Mouse (Mus musculus): ENCODE measurements around the gene Cd302. TPM values are rescaled to one million over a fixed set of nuclear protein-coding genes. Genes with fewer than 3 reads are reported as not detected.

Cd302 gene
- polyA plus RNA-seq (2015; fragmentation: Nextera tagmentation; extraction: Ambion mirVana) = 10.4 and 13.4 TPM in 2 replicates

DNA sequence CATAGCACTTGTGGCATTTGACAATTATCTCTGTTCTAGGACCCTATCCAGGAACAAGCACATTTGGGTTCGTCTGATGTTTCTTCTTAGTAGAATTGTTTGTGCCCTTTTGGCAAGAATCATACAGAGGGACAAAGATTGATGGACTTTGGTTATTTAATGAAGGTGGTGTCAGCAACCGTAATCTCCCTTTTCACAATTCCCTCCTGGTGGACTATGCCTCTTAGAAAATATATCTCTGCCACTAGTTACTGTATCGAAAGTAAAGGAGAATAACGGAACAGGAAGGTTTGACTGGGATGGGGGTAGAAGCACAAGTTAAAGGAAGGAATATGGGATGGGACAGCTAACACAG, at the start of gene Cd302:
Cd302 (minus strand) TSS at position 22 of the 355 bp plus-strand sequence.
- no peak for DNase-seq (ENCODE audit: low spot score)

DNA sequence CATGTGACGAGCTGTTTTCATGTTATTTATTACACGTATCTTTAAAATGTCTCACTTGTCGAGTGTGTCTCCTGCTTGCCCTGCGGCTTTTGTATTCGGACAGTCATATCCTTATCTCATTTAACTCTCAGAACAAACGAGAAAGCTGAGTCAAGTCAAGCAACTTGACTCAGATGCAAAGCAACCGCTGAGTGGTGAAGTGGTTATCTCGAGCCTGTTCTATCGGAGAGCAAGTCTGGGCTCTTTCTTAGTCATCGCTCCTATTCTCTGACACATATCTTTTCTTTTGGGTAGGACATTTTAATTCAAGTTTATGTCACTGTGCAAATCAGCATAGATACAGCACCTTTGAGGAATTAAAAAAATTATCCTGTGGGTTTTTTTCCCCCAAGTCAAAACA, 44.4 kb upstream of the Cd302 start:
- no peak for DNase-seq (ENCODE audit: low spot score)

DNA sequence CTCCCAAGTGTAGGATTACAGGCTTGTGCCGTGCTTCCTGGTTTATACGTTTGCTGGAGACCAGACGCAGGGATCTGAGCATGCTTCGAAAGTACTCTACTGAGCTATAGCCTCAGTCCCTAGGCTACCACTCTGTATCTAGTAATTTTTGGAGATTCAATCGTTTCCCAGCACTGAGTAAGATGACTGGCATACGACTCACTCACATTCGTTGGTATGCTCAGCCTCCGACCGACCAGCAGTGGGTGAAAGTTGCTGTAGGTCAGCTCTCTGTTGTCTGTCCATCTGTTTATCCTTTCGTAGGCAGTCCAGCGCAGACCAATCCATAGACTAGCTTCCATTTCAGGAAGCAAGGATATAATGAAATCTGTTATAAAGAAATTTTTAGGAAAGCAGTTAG, 43.3 kb upstream of the Cd302 start:
- no peak for DNase-seq (ENCODE audit: low spot score)

DNA sequence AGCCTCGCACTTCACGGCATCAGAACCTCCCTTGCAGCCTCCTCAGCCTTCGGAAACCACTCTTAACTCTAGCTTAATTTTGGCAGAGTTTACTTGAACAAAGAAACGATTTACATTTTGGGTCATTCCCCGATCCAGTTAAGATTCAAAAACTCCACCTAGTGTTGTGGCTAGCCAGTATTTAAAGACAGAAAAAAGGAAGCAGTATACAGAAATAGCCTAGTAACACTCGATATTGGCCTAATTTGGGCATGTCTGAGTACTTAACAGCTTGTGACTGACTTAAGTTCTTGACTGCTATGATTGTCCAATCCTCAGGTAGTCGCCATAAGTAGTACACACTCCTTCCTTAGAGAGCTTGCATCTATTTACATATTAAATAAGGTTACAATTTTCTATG, 42.7 kb upstream of the Cd302 start:
- DNase-seq (ENCODE audit: low spot score) = no peak

DNA sequence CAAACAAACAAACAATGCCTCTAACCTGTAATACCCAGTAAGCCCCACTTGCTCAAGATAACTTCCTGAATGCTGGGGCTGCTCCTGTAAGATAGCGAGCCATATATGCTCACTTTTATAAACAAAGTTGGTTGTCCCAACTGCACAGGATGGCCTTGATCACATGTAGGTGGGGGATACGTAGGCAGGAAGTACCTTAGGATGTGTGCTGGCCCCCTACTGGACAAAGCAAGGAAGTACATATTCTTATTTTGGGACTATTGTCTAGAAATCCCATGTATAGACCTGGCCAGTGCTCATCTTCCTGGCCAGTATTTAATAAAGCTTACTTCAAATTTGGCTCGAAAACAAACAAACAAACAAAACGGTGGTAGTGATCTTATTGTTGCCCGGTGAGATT, 39.1 kb upstream of the Cd302 start:
- DNase-seq (ENCODE audit: low spot score) = peak; percentile 68

DNA sequence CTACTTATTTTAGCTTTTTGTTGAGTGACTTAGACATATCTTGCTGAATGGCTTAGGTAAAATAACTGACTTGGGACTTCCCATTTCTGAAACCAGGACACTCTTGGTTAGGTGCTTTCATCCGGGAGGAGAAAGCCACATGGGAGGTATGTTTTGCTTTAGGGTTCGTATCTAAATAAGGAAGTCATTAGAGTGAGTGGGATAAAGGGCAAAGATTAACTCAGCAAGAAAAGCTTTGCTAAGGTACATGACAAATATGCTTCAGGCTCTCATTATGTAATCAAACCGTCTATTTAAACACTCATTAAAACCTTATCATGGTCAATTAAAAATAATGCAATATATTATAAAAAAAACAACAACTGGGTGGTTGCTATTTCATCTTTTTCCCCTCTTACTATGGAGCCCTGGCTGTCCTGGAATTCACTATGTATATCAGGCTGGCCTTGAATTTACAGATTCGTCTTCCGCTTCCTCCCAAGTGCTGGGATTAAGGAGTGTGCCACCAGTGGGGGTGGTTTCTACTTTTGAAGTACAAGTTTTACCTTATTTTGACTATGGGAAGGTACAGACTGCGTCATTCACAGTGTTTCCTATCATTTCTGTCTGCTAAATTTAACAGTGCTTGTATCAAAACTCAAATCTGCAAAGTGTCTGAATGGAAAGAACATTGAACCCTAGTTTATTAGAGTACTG, 37.9 kb upstream of the Cd302 start:
- no peak for DNase-seq (ENCODE audit: low spot score)

DNA sequence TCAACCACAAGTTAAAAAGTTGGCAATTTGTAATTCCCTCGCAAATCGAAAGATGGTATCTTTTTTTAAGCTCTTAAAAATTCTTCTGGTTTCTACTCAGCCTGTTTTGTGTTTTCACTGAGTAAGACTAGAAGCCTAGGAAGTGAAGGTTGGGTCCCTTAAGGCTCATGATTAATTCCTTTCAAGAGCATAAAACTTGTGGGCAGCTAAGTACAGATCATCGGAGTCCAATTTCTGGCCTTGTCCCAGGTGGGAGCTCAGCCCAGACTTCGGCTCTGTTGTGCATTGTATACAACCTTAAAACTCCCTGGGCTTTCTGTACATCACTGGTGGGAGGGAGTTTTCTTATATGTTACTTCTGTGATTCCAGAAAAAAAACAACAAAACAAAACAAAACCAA, 19.5 kb upstream of the Cd302 start:
- no peak for DNase-seq (ENCODE audit: low spot score)

DNA sequence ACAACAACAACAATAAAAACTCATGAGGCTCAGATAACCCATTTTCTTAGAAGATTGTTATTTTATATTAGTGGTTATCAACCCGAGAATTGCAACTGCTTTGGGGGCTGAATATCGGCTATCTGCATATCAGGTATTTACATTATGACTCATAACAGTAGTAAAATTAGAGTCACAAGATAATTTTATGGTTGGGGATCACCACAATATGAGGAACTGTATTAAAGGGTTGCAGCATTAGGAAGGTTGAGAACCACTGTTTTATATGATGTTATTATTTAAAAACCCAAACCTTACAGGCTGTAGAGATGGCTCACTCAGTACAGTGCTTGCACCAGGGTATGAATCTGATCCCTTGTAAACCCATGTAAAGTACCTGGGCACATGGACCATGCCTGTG, 15.0 kb upstream of the Cd302 start:
- no peak for DNase-seq (ENCODE audit: low spot score)

DNA sequence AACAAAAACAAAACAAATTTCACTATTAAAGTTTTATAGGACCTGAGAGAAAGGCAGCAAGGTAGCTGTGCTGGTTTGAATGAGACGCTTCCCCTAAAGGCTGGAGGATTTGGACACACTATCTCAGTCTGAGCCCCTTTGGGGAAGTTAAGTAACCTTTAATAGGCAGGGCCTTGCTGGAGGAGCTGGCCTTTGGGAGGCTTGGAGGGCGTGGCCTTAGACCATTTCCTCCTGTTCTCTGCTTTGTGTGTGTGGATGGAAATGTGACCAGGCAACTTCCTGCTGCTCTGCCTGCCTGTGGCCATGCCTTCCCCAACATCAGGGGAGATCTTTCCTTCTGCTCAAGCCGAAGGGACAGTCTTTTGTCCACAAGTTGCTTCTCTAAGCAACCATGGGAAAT, 14.0 kb upstream of the Cd302 start:
- no peak for DNase-seq (ENCODE audit: low spot score)

DNA sequence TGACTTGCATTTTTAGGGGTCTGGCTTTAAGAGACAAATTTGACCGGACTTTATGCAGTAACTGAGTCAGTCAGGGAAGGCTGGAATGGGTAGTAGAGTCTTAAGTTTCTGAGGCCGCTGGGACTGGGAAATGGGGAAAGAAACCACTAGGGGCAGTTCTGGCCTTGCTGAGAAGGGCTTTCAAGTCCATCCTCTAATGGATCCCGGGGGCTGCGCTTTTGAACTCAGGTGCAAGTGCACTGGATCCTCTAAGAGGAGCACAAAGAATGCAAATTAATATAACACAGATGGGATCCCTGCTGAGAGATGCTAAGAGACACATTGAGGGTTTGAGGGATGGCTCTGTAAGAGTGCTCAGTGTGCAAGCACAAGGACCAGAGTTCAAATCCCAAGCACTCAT, 7.1 kb upstream of the Cd302 start:
- DNase-seq (ENCODE audit: low spot score) = no peak

DNA sequence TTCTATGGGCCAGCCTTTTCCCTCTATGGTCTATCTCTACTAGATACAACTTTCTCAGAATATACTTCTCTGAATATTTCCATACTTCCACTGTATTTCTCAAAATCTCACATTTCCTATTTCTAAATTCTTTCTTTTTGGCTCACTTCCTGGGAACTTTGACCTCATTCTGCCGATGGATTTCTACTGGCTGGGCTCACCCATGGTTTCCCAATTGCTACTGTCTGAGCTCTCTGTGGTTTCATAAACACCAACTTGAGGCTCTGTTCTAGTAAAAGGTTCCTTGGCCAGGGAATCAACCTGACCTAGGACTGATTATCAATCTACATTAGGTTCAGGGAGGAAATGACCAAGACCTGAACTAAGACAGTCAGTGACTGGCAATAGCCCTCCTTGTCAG, 5.2 kb upstream of the Cd302 start:
- DNase-seq (ENCODE audit: low spot score) = no peak

DNA sequence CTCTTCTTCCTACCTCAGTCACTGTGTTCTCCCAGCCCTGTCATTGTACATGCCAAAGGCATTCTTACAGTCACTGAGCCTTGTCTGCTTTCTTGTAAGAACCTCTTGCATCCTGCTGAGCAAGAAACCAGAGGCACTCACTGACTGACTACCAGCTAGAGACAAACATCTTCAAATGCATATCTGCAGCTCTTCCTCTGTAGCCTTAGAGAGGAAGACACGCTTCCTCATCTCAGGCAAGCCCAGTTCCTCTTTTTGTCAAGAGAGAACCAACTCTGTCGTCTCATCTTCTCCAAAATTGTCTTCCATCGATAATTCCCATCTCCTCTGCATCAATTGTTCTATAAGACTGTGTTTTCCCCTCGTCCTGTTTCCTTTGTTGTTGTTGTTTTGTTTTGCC, 4.3 kb upstream of the Cd302 start:
- no peak for DNase-seq (ENCODE audit: low spot score)

DNA sequence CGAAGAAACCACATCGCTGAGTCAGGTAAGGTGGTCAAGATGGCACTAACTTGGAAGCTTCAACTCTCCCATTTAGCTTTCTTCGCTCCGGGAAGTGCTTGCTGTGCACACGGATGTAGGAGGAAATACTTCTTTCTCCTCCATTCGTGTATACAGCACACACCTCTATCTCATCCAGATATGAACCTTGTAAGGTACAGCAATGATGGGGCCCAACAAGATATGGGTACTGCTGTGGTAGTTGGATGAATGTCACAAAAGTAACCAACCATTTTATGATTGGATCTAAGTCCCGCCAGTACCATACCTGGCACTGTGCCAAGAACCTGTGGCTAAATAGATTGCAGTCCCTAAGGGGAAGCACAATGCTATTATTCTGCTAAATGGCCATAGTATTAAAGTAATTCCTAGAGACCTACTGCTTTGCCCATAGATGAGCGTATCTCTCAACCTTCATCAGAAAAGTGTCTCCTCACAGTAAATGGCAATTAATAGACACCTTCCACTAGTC, 874 bp upstream of the Cd302 start:
- DNase-seq (ENCODE audit: low spot score) = no peak

DNA sequence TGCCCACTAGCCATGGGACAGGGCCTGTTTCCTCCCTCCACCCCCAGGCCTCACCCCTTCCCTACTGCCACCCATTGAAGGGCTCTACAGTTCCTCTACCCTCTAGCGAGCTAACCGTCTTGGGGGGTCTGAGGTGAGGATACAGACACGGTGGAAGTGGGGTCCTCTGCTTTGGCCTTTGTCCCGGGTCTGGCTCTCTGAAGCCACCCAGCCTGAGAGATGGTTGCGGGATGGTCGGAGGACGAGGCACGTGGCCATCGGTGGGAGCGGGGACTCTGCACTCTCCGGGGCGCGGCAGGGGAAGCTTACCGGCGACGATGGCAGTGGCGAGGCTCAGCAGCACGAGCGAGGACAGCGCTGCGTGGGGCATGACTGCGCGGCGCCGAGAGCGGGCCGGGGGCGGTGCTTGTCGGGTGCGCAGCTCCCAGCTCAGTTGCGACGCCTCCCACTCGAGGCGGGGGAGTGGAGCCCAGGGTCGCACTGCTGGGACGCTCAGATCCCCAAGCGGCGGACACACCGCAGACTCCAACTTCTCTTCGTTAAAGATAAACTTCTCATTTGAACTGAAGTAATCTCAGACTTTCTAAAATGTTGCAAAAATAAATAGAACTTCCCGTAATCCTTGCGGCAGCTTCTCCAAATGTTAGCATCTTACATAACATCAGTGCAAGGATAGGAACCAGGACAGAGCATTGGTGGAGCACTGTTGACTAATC, 379 bp downstream of the Cd302 start:
- peak; percentile 32 for DNase-seq (ENCODE audit: low spot score)

DNA sequence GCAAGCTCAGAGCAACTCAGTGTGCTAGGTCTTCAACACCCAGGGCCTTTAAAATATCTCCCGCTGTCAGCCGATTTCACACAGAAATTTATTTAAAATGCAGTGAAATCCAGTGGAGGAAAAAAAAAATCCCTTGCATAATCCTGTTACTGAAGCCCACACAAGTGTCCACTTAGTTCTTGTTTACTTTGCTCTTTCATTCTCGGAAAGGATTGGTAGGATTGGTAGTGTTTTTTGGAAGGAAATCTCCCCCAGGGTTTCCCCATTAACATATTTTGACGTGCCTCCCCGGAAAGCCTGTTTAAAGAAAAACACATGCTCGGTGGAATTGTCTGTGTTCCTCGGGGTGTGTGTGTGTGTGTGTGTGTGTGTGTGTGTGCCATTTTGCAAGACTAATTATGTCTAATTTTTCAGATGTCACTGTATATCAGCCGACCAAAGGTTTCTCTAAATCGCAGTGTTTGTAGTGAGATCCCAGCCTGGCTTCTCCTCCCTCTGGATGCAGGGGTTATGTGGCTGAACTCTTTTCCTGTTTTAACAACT, 1.0 kb downstream of the Cd302 start:
- DNase-seq (ENCODE audit: low spot score) = no peak

DNA sequence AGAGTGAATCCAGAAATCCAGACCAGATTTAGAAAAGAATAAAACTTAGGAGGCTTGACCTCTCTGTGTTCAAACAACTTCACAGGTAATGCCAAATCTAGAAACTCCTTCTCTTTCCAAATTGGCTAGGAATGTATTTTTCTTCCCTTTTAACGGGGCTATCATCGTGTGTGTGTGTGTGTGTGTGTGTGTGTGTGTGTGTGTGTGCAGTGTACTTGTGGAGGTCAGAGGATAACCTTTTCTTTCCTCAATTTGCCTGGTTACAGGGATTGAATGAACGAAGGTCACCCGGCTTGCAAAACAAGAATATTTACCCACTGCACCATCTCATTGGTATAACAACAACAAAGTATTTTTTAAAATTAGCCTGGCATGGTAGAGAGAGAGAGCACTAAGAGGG, 1.7 kb downstream of the Cd302 start:
- no peak for DNase-seq (ENCODE audit: low spot score)

DNA sequence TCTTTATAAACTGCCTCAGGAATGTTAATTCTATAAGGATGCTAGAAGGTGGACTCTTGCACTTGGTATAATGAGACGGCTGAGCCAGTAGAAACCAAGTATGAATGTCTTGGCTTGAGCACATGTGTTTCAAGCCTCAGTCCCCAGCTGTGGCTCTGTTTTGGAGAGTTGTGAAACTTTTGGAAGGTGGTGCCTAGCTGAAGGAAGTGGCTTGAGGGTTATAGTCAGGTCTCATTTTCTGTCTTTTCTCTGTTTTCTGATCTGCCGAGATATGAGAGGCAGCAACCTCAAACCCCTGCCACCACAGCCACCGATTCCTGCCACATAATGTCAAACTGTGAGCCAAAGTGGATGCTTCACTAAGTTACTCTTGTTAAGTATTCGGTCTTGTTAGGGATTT, 5.7 kb downstream of the Cd302 start:
- peak; percentile 28 for DNase-seq (ENCODE audit: low spot score)

DNA sequence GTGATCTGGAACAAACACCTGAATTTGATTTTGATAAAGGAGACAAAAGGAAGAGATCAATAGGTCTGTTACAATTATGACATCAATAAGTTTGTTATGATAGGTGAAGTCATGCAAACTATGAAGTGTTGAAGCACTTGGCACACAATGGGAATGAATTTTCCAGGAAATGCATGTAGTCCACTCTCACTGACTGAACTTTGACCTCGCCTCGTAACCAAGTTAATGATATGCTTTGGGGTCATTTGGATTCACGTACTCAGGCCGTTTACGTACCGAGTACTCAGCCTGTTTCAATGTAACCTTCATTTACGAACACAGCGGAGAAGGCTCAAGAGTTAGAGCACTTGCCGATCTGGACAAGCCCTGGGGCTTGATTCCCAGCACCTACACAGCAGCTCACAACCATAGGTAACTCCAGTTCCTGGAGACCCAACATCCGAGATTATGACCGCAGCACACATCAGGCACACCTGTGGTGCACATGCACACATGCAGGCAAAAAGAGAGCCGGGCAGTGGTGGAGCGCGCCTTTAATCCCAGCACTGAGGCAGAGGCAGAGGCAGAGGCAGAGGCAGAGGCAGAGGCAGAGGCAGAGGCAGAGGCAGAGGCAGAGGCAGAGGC, 14.3 kb downstream of the Cd302 start:
- no peak for DNase-seq (ENCODE audit: low spot score)

DNA sequence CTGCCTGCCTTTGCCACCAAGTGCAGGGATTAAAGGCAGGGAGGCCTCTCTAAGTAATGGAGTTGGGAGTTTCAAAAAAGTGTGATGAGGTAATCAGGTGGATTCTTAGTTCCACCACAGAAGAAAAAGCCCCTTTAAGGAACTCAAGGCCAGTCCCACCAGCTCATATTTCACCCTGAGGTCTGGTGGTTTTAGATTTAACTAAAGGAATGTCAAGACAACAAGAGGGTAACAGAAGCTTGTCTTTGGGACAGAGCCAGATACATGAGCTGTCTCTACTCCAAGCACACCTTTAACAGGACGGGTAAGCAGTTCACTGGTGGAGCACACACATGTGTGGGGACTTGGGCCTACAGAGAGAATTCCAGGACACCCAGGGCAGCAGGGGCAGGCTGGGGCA, 16.7 kb downstream of the Cd302 start:
- no peak for DNase-seq (ENCODE audit: low spot score)

DNA sequence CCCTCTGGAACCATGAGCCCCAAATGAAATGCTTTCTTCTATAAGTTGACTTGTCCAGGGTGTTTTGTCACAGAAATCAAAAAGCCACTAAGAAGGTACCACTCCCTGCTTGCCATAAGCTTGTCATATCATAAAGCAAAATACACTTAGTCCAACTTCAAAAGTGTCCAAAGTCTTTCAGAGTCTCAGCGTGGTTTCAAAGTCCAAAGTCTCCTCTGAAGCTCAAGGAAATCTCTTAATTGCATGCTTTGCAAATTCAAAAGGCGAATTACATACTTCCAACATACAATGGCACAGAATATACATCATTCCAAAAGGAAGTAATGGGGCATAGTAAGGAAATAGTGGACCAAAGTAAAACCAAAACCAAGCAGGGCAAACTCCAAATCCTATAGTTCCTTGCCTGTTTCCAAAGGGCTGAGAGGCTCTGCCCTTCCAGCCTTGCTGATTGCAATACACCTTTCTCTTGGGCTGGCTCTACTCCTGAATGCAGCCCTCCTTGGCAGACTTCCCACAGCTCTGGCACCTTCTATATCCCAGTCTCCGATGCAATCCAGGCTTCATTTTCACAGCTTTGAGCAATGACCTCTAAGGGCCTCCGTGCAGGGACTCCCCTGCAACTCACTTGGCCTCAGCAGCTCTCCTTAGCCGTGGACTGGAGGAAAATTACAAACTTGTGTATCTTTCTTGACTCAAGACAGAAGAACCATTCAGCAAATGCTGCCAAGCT, 23.5 kb downstream of the Cd302 start:
- no peak for DNase-seq (ENCODE audit: low spot score)

DNA sequence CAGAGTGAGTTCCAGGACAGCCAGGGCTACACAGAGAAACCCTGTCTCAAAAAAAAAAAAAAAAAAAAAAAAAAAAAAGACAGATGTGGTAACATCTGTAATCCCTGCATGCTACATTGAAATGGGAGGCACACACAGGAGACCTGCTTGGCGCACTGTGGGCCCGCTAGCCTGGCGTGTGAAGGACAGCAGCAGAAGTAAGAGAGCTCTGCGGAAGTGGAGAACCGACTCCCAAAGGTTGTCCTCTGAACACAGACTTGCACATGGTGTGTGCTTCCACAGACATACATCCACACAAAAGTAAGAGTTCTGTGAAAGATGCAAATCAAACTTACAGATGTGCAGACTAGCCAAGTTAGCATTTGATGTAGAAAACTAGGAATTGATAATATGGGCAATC, 25.1 kb downstream of the Cd302 start:
- no peak for DNase-seq (ENCODE audit: low spot score)

DNA sequence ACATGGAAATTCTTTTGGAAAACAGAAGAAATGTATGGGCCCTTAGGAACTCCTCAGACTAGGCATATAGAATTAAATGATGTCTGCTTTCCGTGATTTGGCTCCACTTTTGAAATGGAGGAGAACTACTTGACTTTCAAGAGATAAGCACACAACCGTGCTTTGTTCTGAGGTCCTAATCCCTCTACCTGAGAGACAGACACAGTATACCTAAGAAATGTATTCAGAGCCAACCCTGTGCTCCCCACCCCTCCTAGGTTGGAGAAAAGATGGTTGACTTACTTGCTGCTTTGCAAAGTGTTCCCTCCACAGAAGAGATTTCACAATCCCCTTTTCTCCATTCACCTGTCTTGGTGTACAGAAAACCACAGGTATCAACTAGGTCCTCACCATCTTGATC, 27.5 kb downstream of the Cd302 start:
- no peak for DNase-seq (ENCODE audit: low spot score)
